Mouse (Mus musculus) kidney, postnatal 14 days (tissue): ENCODE results near the gene Ngf.
A peak's percentile ranks its signal among the peaks of the same experiment; 100 is the strongest.

Experiments
- DNase-seq: peaks from one replicate; pipeline ENCODE4 v3.0.0; 2022; ENCODE audit warnings: mixed read lengths

The Ngf gene

GRCm38 (mm10) chr3:102469713-102470448, at the start of gene Ngf:
Gene Ngf, plus strand, starts transcription at chr3:102469919.
- peak; percentile 24 for DNase-seq

- DNase-seq: peak; percentile 77
Observed at GRCm38 (mm10) chr3:102445567-102445966, 24.2 kb upstream of the Ngf start.

- DNase-seq: no peak
Observed at GRCm38 (mm10) chr3:102446691-102447090, 23.0 kb upstream of the Ngf start.

- DNase-seq: no peak
Observed at GRCm38 (mm10) chr3:102454566-102454965, 15.2 kb upstream of the Ngf start.

GRCm38 (mm10) chr3:102460528-102460927, 9.2 kb upstream of the Ngf start:
- no peak for DNase-seq

- DNase-seq: no peak
Observed at GRCm38 (mm10) chr3:102460986-102461385, 8.7 kb upstream of the Ngf start.

GRCm38 (mm10) chr3:102462703-102463336, 6.9 kb upstream of the Ngf start:
- DNase-seq: no peak

GRCm38 (mm10) chr3:102463339-102463738, 6.4 kb upstream of the Ngf start:
- DNase-seq: no peak

GRCm38 (mm10) chr3:102466587-102466986, 3.1 kb upstream of the Ngf start:
- peak; percentile 74 for DNase-seq

GRCm38 (mm10) chr3:102467121-102467520, 2.6 kb upstream of the Ngf start:
- no peak for DNase-seq

- DNase-seq: no peak
Observed at GRCm38 (mm10) chr3:102471251-102471650, 1.5 kb downstream of the Ngf start.

GRCm38 (mm10) chr3:102471799-102472198, 2.1 kb downstream of the Ngf start:
- DNase-seq: no peak

- no peak for DNase-seq
Observed at GRCm38 (mm10) chr3:102474275-102475155, 4.8 kb downstream of the Ngf start.

GRCm38 (mm10) chr3:102477917-102478694, 8.4 kb downstream of the Ngf start:
- DNase-seq: no peak

- DNase-seq: peak; percentile 50
Observed at GRCm38 (mm10) chr3:102490393-102491123, 20.8 kb downstream of the Ngf start.

- no peak for DNase-seq
Observed at GRCm38 (mm10) chr3:102498113-102498512, 28.4 kb downstream of the Ngf start.

GRCm38 (mm10) chr3:102498931-102499330, 29.2 kb downstream of the Ngf start:
- DNase-seq: no peak

GRCm38 (mm10) chr3:102500031-102500430, 30.3 kb downstream of the Ngf start:
- peak; percentile 25 for DNase-seq

GRCm38 (mm10) chr3:102501186-102501585, 31.5 kb downstream of the Ngf start:
- DNase-seq: no peak

- DNase-seq: no peak
Observed at GRCm38 (mm10) chr3:102505129-102505528, 35.4 kb downstream of the Ngf start.

- DNase-seq: no peak
Observed at GRCm38 (mm10) chr3:102506061-102506460, 36.3 kb downstream of the Ngf start.
